Mouse (Mus musculus) ES-E14 (cell line): Measurements from ENCODE around the gene Slc2a3. TPM values are rescaled to one million over a fixed set of nuclear protein-coding genes. Genes with fewer than 3 reads are reported as not detected.

Experiments
- DNase-seq: peaks from one replicate; pipeline ENCODE4 v3.0.0-alpha.2; 2013; ENCODE audit warnings: low read depth, low spot score
- H3K27ac ChIP-seq: 2 replicates; pipeline ENCODE4 v1.5.1; 2012; ENCODE audit warnings: low read depth, mild to moderate bottlenecking, low read length, moderate library complexity, mixed read lengths; ENCODE audit not compliant: poor library complexity, insufficient read depth, severe bottlenecking
- H3K36me3 ChIP-seq: 2 replicates; pipeline ENCODE4 v1.6.1; 2012; ENCODE audit warnings: mild to moderate bottlenecking, low read length, moderate library complexity, mixed read lengths; ENCODE audit not compliant: control insufficient read depth, poor library complexity, insufficient read depth, severe bottlenecking
- H3K4me1 ChIP-seq, 2 experiments: fragments of 150-350 bp in 1 of 2; sonication (generic) in 1 of 2; 2 replicates each; pipeline ENCODE4 v1.6.1; 2012; ENCODE audit warnings: low read length in 2 of 2, mild to moderate bottlenecking in 1 of 2, mixed read lengths in 1 of 2; ENCODE audit not compliant: control insufficient read depth in 2 of 2, insufficient read depth in 2 of 2, poor library complexity in 1 of 2
- H3K4me3 ChIP-seq, 2 experiments: fragments of 150-350 bp in 1 of 2; sonication (generic) in 1 of 2; 2 replicates each; pipeline ENCODE4 v1.5.1; 2012; ENCODE audit warnings: low read length in 2 of 2, low read depth in 1 of 2, mild to moderate bottlenecking in 1 of 2, mixed read lengths in 1 of 2; ENCODE audit not compliant: insufficient read depth in 1 of 2, poor library complexity in 1 of 2, severe bottlenecking in 1 of 2
- H3K9ac ChIP-seq: 2 replicates; pipeline ENCODE4 v1.6.1; 2012; ENCODE audit warnings: low read depth, mild to moderate bottlenecking, low read length, mixed read lengths; ENCODE audit not compliant: poor library complexity, insufficient read depth, severe bottlenecking
- H3K9me3 ChIP-seq: fragments of 150-350 bp; sonication (generic); 2 replicates; pipeline ENCODE4 v1.6.1; 2012; ENCODE audit warnings: low read depth, mild to moderate bottlenecking, low read length; ENCODE audit not compliant: control insufficient read depth, insufficient read depth
- CHD2 ChIP-seq: IDR thresholded peaks from 2 replicates; pipeline ENCODE4 v1.6.1; 2014; ENCODE audit warnings: mild to moderate bottlenecking, low read depth, low read length, inconsistent platforms
- HCFC1 ChIP-seq: IDR thresholded peaks from 2 replicates; pipeline ENCODE4 v1.6.1; 2012; ENCODE audit warnings: low read length, inconsistent platforms, borderline replicate concordance; ENCODE audit not compliant: insufficient read depth
- MAFK ChIP-seq: IDR thresholded peaks from 2 replicates; pipeline ENCODE4 v1.6.1; 2014; ENCODE audit warnings: mild to moderate bottlenecking, low read depth, low read length, inconsistent platforms; ENCODE audit not compliant: insufficient read depth
- ZC3H11A ChIP-seq: IDR thresholded peaks from 2 replicates; pipeline ENCODE4 v1.6.1; 2012; ENCODE audit warnings: low read depth, mild to moderate bottlenecking, inconsistent platforms, low read length, borderline replicate concordance
- ZNF384 ChIP-seq: IDR thresholded peaks from 2 replicates; pipeline ENCODE4 v1.6.1; 2012; ENCODE audit warnings: low read depth, low read length, inconsistent platforms
- in situ Hi-C, 2 experiments: fragments of 600-800 bp; cut with MboI; formaldehyde crosslinking; loops; one replicate each; pipeline ENCODE4 v1.15.1; 2025; ENCODE audit warnings: low sequenced_read_pairs in 2 of 2, inconsistent platforms in 1 of 2; ENCODE audit not compliant: unreplicated experiment in 2 of 2
- total RNA-seq: library from RNA; depleted of rRNA; stranded (reverse); fragments of 300-350 nt; gene quantifications from 2 replicates; pipeline ENCODE4 v1.2.3, GENCODE M21; 2012

The Slc2a3 gene
- total RNA-seq, 1 experiment: 890 TPM

DNA sequence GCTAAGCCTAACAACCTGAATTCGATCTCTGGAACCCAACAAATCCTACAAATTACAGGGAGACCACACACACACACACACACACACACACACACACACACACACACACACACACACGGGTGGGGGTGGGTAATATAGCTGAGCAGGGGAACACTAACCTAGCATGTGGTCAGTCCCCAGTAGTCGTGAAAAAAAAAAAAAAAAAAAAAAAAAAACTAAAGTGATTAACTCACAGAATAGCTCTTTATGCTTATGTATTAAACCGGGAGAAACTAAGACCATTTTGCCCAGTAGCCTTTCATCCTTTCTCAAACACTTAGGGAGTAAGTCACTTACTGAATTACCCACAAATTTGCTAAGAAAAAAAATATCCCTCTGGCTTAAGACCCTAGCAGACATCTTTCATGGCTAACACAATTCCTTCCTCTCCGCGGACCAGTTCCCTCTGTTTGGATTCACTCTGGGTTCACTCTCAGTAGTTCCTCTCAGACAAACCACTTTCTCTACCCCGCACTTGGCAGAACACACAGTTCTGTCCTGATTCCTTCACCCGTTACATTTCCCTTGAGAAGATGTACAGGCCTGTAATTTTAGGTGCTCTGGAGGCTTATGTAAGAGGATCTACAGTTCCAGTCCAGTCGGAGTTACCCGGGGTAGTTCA is 670 bp downstream of the Slc2a3 start:
- Histone ChIP-seq H3K9ac (peak overlapping the region; percentile 75), H3K27ac (no peak overlapping the region), H3K4me3 (peak overlapping the region; percentile 69 to 70), H3K4me1 (peaks cover 2 to 3% of the 10 kb centered on the region in 2 experiments; a peak in 2 of 4 replicates), H3K36me3 (no peaks in the 10 kb centered on the region), H3K9me3 (no peaks in the 10 kb centered on the region)
- TF ChIP-seq ZNF384 (0 out of 2 replicates have a peak, but pooled peaks have one; percentile 60), HCFC1 (no peak)
- in situ Hi-C loops: no loop called here
- no peak for DNase-seq

DNA sequence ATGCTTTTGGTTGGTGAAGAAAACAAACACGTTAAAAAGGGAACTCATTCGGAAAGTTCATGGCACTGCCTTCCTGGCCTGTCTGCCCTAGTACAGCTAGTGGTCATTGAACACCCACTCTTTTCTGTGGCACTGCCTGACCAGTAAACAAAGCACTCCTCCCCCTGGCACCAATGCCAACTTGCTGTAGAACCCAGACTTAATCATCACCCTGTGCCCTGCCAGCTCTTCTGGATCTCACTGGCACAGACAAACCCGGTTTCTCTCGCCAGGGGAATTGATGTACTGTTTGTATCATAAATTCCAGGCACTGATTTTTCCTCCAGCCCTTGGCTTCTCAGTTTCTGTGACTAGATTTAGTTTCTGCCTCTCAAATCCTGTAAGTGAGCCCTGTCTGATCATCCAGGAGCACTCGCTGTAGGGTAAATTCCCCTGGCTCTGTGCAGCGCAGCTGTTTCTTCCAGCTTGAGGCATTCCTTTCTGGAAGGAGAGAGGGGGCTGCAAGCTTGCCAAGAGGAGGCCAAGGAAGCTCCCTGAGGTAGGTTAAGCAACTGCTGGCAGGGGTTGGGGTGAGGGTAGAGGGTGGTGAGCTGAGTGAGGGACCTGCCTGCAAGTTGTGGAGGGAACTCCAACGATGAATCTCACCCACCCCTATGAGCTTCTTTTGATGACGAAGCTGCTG is 6.0 kb downstream of the Slc2a3 start:
- in situ Hi-C loops: no loop called here
- no peak overlapping the region for H3K4me3 ChIP-seq
- H3K27ac ChIP-seq: no peak overlapping the region
- no peaks in the 10 kb centered on the region; a peak in 1 of 4 replicates for H3K4me1 ChIP-seq
- no peak overlapping the region for H3K9ac ChIP-seq
- no peak for DNase-seq
- TF ChIP-seq ZC3H11A: no peak
- TF ChIP-seq HCFC1: no peak
- no peak for TF ChIP-seq MAFK
- no peak for TF ChIP-seq CHD2
- TF ChIP-seq ZNF384: no peak
- no peaks in the 10 kb centered on the region for H3K9me3 ChIP-seq
- H3K36me3 ChIP-seq: no peaks in the 10 kb centered on the region

DNA sequence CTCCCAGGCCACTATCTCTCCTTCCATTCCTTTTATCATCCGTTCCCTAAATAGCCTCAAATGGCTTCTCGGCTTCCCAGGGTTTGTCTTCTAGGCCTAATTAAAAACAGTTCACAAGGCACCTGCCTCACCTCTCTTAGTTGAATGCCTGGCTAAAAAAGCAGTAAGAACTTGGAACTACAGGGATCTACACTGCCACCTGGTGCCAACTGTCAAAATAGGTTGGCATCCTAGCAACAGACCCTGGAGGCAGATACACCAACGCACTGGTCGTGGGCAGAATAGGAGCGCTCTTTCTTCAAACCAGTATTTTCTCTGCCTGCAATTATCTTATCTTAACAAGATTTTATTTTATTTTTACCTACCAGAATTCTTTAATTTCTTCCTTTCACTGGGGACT is 15.2 kb downstream of the Slc2a3 start:
- Histone ChIP-seq H3K36me3 (no peaks in the 10 kb centered on the region), H3K27ac (no peak overlapping the region), H3K4me3 (no peak overlapping the region), H3K9ac (no peak overlapping the region), H3K4me1 (peaks cover 5 to 12% of the 10 kb centered on the region in 2 experiments; a peak in 3 of 4 replicates), H3K9me3 (no peaks in the 10 kb centered on the region)
- no peak for DNase-seq
- TF ChIP-seq ZNF384 (no peak), ZC3H11A (peak; percentile 67), HCFC1 (no peak)
- in situ Hi-C loops: loop anchor here in 1 of 2 experiments (10.0 kb wide), 2 partner anchors 51 to 121 kb away; no protein-coding TSS in a partner anchor

DNA sequence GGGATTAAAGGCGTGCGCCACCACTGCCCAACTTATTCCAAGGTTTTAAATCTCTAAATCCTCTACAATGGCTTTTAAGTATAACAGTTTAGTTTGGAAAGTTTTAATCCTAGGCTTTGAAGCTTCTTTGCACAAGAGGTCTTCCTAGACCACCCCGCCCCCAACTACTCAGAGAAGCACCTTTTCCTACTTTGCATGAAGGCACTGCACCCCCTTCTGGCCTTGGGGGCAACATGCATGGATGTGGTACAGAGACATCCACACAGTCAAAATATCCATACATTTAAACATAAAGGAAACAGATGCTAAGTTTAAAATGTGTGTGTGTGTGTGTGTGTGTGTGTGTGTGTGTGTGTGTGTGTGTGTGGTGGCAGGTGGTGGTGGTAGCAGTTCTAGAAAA is 16.6 kb downstream of the Slc2a3 start:
- Histone ChIP-seq H3K4me3 (no peak overlapping the region), H3K4me1 (peaks cover 7 to 18% of the 10 kb centered on the region in 2 experiments), H3K9ac (no peak overlapping the region), H3K27ac (no peak overlapping the region), H3K36me3 (no peaks in the 10 kb centered on the region), H3K9me3 (no peaks in the 10 kb centered on the region)
- TF ChIP-seq MAFK (no peak), ZC3H11A (peak; percentile 69)
- in situ Hi-C loops: loop anchor here in 1 of 2 experiments (10.0 kb wide), 2 partner anchors 50 to 120 kb away; no protein-coding TSS in a partner anchor
- no peak for DNase-seq
